Comparison of ENCODE assay signal across 19 mouse cellular contexts in genomic region chr11:97465957-97466356, GRCm38 (mm10). TPM values are rescaled to one million over a fixed set of nuclear protein-coding genes. Genes with fewer than 3 reads are reported as not detected.
"Had no signal": no experiment of that assay in that cellular context is flagged by ENCODE, and none has a peak within 500 bp of the region (broad histone marks: within the 10 kb centered on the region; RNA-seq: fewer than 3 reads in every experiment).

No protein-coding gene starts in this region.

- H3K4me3 ChIP-seq: kidney, embryonic 15.5 days; liver, embryonic 15.5 days; neural tube, embryonic 12.5 days had no signal

- H3K9ac ChIP-seq: kidney, embryonic 15.5 days; liver, embryonic 15.5 days; neural tube, embryonic 12.5 days had no signal

- ATAC-seq: lung, postnatal 0 days had no signal

- H3K4me1 ChIP-seq: kidney, embryonic 15.5 days; neural tube, embryonic 12.5 days had no signal

- H3K27me3 ChIP-seq: kidney, embryonic 15.5 days; liver, embryonic 15.5 days had no signal

- H3K9me3 ChIP-seq: kidney, embryonic 15.5 days; liver, embryonic 15.5 days; neural tube, embryonic 12.5 days had no signal

- H3K27ac ChIP-seq: kidney, embryonic 15.5 days; neural tube, embryonic 12.5 days had no signal

- H3K4me2 ChIP-seq: kidney, embryonic 15.5 days; liver, embryonic 15.5 days; neural tube, embryonic 12.5 days had no signal

- DNase-seq: kidney, adult 2 months; kidney, postnatal 25 days; lung, adult 2 months; lung, postnatal 36 days; midbrain, embryonic 14.5 days; retina, postnatal 1 day; right cerebral cortex, postnatal 4 days; spleen, adult 18-20 months; thymus, adult 18-20 months; thymus, postnatal 14 days had no signal

RNA-seq across cellular contexts. Expression of gene 4933428G20Rik, which starts 34.2 kb away (rescaled TPM):
- total RNA-seq: left cerebral cortex, postnatal 10 days; liver, adult 2 months; megakaryocyte progenitor cell, adult 5-6 weeks; monocyte, adult 5-6 weeks had no signal
- polyA plus RNA-seq: kidney, adult 2 months; limb, embryonic 11.5 days; liver, adult 2 months; midbrain, embryonic 14.5 days had no signal
